Mouse (Mus musculus) megakaryocyte, embryonic 14.5 days (primary cell): ENCODE measurements around the gene Syndig1l.

Experiments used
- FLI1 ChIP-seq: IDR thresholded peaks from 2 replicates; pipeline ENCODE4 v1.6.1; 2012; ENCODE audit warnings: low read length, inconsistent platforms, mixed read lengths
- GATA1 ChIP-seq: IDR thresholded peaks from 3 replicates; pipeline ENCODE4 v1.6.1; 2012; ENCODE audit warnings: mixed read lengths, low read length, inconsistent platforms, borderline replicate concordance

DNA sequence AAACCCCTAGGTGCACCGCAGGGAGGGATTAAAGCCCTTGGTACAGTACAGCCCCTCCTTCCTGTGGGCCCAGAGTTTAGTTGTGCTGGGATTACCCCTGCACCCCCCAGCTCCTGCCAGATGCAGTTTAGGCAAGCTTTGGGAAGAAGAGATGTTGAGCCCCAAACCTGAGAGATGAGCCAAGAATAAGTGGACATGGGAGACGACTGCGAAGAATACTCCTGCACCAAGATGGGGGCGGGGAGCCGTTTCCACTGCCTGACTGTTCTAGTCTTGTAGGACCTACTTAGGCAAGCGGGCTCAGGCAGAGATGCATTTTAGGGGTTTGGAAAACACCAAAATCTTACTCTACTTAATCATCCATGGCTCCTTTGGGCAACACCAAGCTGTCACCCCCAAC is 58.4 kb downstream of the Syndig1l start:
- no peak for TF ChIP-seq GATA1
- TF ChIP-seq FLI1, result no peak
